Mouse (Mus musculus): ENCODE measurements around the gene Kcnc3. TPM values are rescaled to one million over a fixed set of nuclear protein-coding genes. Genes with fewer than 3 reads are reported as not detected.

Gene Kcnc3
- polyA plus RNA-seq, 1 experiment from 2014 or later, result 3.8 TPM

- Histone ChIP-seq H3K4me1 (ENCODE audit: insufficient read depth, low read depth, low read length) (peaks cover 17% of the 10 kb centered on the region; the same call in 1 of the 2 replicates), H3K4me3 (ENCODE audit: low read depth, low read length) (no peak overlapping the region), H3K36me3 (ENCODE audit: insufficient read depth, low read length) (no peaks in the 10 kb centered on the region), H3K4me2 (replicated peaks; ENCODE audit: low read depth, low read length) (no peak overlapping the region), H3K27ac (ENCODE audit: low read length) (no peak overlapping the region), H3K27me3 (replicated peaks; ENCODE audit: insufficient read depth, low read length) (no peaks in the 10 kb centered on the region; the same call in 1 of the 2 replicates), H3K9ac (replicated peaks; ENCODE audit: low read depth) (no peak overlapping the region), H3K9me3 (ENCODE audit: low read length) (no peaks in the 10 kb centered on the region)
- DNase-seq (ENCODE audit: low spot score) (no peak), ATAC-seq (no peak)
- TF ChIP-seq CTCF (IDR thresholded peaks at IDR 0.05), result no peak
- no peak for TF ChIP-seq EP300 (IDR thresholded peaks at IDR 0.05)
- 77% methylated on average over 6 of the region's 6 CpGs for WGBS
Observed at GRCm38 (mm10) chr7:44585606-44586005, 4.9 kb upstream of the Kcnc3 start.

GRCm38 (mm10) chr7:44586518-44586917 is 3.9 kb upstream of the Kcnc3 start:
- ATAC-seq (no peak), DNase-seq (ENCODE audit: low spot score) (no peak)
- no peaks in the 10 kb centered on the region for H3K9me3 ChIP-seq (ENCODE audit: low read length)
- no peaks in the 10 kb centered on the region for H3K36me3 ChIP-seq (ENCODE audit: insufficient read depth, low read length)
- H3K4me2 ChIP-seq (replicated peaks; ENCODE audit: low read depth, low read length), result peak overlapping the region; percentile 45
- H3K27ac ChIP-seq (ENCODE audit: low read length), result no peak overlapping the region
- no peaks in the 10 kb centered on the region; the same call in 1 of the 2 replicates for H3K27me3 ChIP-seq (replicated peaks; ENCODE audit: insufficient read depth, low read length)
- TF ChIP-seq EP300 (IDR thresholded peaks at IDR 0.05) (no peak), CTCF (IDR thresholded peaks at IDR 0.05) (no peak)
- H3K4me1 ChIP-seq (ENCODE audit: insufficient read depth, low read depth, low read length), result peaks cover 20% of the 10 kb centered on the region; the same call in 1 of the 2 replicates
- 15% methylated on average over 19 of the region's 19 CpGs for WGBS
- H3K4me3 ChIP-seq (ENCODE audit: low read depth, low read length), result peak overlapping the region; percentile 4; the same call in 1 of the 2 replicates
- no peak overlapping the region for H3K9ac ChIP-seq (replicated peaks; ENCODE audit: low read depth)

GRCm38 (mm10) chr7:44586930-44587329 is 3.5 kb upstream of the Kcnc3 start:
- Histone ChIP-seq H3K27me3 (replicated peaks; ENCODE audit: insufficient read depth, low read length) (no peaks in the 10 kb centered on the region; the same call in 1 of the 2 replicates), H3K9me3 (ENCODE audit: low read length) (no peaks in the 10 kb centered on the region), H3K4me3 (ENCODE audit: low read depth, low read length) (peak overlapping the region; percentile 4; the same call in 1 of the 2 replicates), H3K4me1 (ENCODE audit: insufficient read depth, low read depth, low read length) (peaks cover 20% of the 10 kb centered on the region; the same call in 1 of the 2 replicates), H3K4me2 (replicated peaks; ENCODE audit: low read depth, low read length) (peak overlapping the region; percentile 45), H3K9ac (replicated peaks; ENCODE audit: low read depth) (0 out of 2 replicates have a peak overlapping the region, but pooled peaks have one; percentile 12), H3K27ac (ENCODE audit: low read length) (0 out of 2 replicates have a peak overlapping the region, but pooled peaks have one; percentile 4), H3K36me3 (ENCODE audit: insufficient read depth, low read length) (no peaks in the 10 kb centered on the region)
- 2% methylated on average over 18 of the region's 18 CpGs for WGBS
- DNase-seq (ENCODE audit: low spot score) (peak; percentile 71), ATAC-seq (no peak)
- no peak for TF ChIP-seq CTCF (IDR thresholded peaks at IDR 0.05)
- TF ChIP-seq EP300 (IDR thresholded peaks at IDR 0.05), result no peak

GRCm38 (mm10) chr7:44587676-44588075 is 2.8 kb upstream of the Kcnc3 start:
- Histone ChIP-seq H3K9me3 (ENCODE audit: low read length) (no peaks in the 10 kb centered on the region), H3K9ac (replicated peaks; ENCODE audit: low read depth) (0 out of 2 replicates have a peak overlapping the region, but pooled peaks have one; percentile 12), H3K4me2 (replicated peaks; ENCODE audit: low read depth, low read length) (peak overlapping the region; percentile 45), H3K27me3 (replicated peaks; ENCODE audit: insufficient read depth, low read length) (peaks cover 2% of the 10 kb centered on the region; the same call in 1 of the 2 replicates), H3K4me1 (ENCODE audit: insufficient read depth, low read depth, low read length) (peaks cover 14% of the 10 kb centered on the region; the same call in 1 of the 2 replicates), H3K4me3 (ENCODE audit: low read depth, low read length) (no peak overlapping the region; the same call in 1 of the 2 replicates), H3K27ac (ENCODE audit: low read length) (no peak overlapping the region), H3K36me3 (ENCODE audit: insufficient read depth, low read length) (no peaks in the 10 kb centered on the region)
- no peak for DNase-seq (ENCODE audit: low spot score)
- WGBS, result 36% methylated on average over 6 of the region's 6 CpGs
- TF ChIP-seq EP300 (IDR thresholded peaks at IDR 0.05) (no peak), CTCF (IDR thresholded peaks at IDR 0.05) (no peak)
- no peak for ATAC-seq

GRCm38 (mm10) chr7:44588338-44588737 is 2.1 kb upstream of the Kcnc3 start:
- peak overlapping the region; percentile 26; the same call in 1 of the 2 replicates for H3K27ac ChIP-seq (ENCODE audit: low read length)
- TF ChIP-seq CTCF (IDR thresholded peaks at IDR 0.05) (no peak), EP300 (IDR thresholded peaks at IDR 0.05) (no peak)
- no peak overlapping the region for H3K9ac ChIP-seq (replicated peaks; ENCODE audit: low read depth)
- 8% methylated on average over 12 of the region's 12 CpGs for WGBS
- ATAC-seq (no peak), DNase-seq (ENCODE audit: low spot score) (no peak)
- H3K4me1 ChIP-seq (ENCODE audit: insufficient read depth, low read depth, low read length), result 0 out of 2 replicates have a peak, but pooled peaks cover 13% of the 10 kb centered on the region
- no peaks in the 10 kb centered on the region for H3K9me3 ChIP-seq (ENCODE audit: low read length)
- peak overlapping the region; percentile 37; the same call in 1 of the 2 replicates for H3K4me3 ChIP-seq (ENCODE audit: low read depth, low read length)
- H3K27me3 ChIP-seq (replicated peaks; ENCODE audit: insufficient read depth, low read length), result peaks cover 8% of the 10 kb centered on the region; the same call in 1 of the 2 replicates
- peak overlapping the region; percentile 65 for H3K4me2 ChIP-seq (replicated peaks; ENCODE audit: low read depth, low read length)
- no peaks in the 10 kb centered on the region for H3K36me3 ChIP-seq (ENCODE audit: insufficient read depth, low read length)

- under 1% methylated on average over 33 of the region's 33 CpGs for WGBS
- Histone ChIP-seq H3K9ac (replicated peaks; ENCODE audit: low read depth) (0 out of 2 replicates have a peak overlapping the region, but pooled peaks have one; percentile 8), H3K36me3 (ENCODE audit: insufficient read depth, low read length) (no peaks in the 10 kb centered on the region), H3K9me3 (ENCODE audit: low read length) (no peaks in the 10 kb centered on the region), H3K4me3 (ENCODE audit: low read depth, low read length) (peak overlapping the region; percentile 37), H3K27me3 (replicated peaks; ENCODE audit: insufficient read depth, low read length) (peaks cover 8% of the 10 kb centered on the region; the same call in 1 of the 2 replicates), H3K4me2 (replicated peaks; ENCODE audit: low read depth, low read length) (peak overlapping the region; percentile 65), H3K4me1 (ENCODE audit: insufficient read depth, low read depth, low read length) (0 out of 2 replicates have a peak, but pooled peaks cover 13% of the 10 kb centered on the region), H3K27ac (ENCODE audit: low read length) (peak overlapping the region; percentile 26; the same call in 1 of the 2 replicates)
- TF ChIP-seq EP300 (IDR thresholded peaks at IDR 0.05) (no peak), CTCF (IDR thresholded peaks at IDR 0.05) (peak; percentile 24; the same call in 1 of the 2 replicates)
- peak; percentile 92 for DNase-seq (ENCODE audit: low spot score)
- ATAC-seq, result peak; percentile 63
Observed at GRCm38 (mm10) chr7:44589149-44589548, 1.3 kb upstream of the Kcnc3 start.

Measured in lung, postnatal 0 days (tissue).